Mouse (Mus musculus) retina, embryonic 14.5 days (tissue): ENCODE measurements around the gene Glyatl3.

ENCODE experiments used
- DNase-seq: peaks from one replicate; pipeline ENCODE4 v3.0.0-alpha.2; 2015; ENCODE audit warnings: low spot score

Glyatl3 gene

GRCm38 (mm10) chr17:40855065-40855464, 59.1 kb downstream of the Glyatl3 start:
- DNase-seq, result no peak
